Mouse (Mus musculus) liver, embryonic 14.5 days (tissue): ENCODE measurements around the gene R3hdm1. TPM values are rescaled to one million over a fixed set of nuclear protein-coding genes. Genes with fewer than 3 reads are reported as not detected.
"Not testable (repeated sequence)": the region's sequence is repeated elsewhere in the genome, so short reads cannot be mapped to it uniquely, and the experiment has no call there.

Experiments
- ATAC-seq: fragments of 200-750 bp; cut with Nextera tagmentation; 2 replicates; pipeline ENCODE4 v1.8.0; 2017; ENCODE audit warnings: moderate number of reproducible peaks, mild to moderate bottlenecking, moderate library complexity; ENCODE audit not compliant: insufficient read depth
- DNase-seq, 3 experiments: peaks; one replicate each; pipeline ENCODE4 v3.0.0-alpha.2; 2012 to 2013; ENCODE audit warnings: low read depth in 3 of 3, low spot score in 3 of 3
- H3K27ac ChIP-seq: fragments of 300-500 bp; sonication (generic); 2 replicates; pipeline ENCODE4 v1.5.1; 2014; ENCODE audit warnings: moderate library complexity, mild to moderate bottlenecking, control low read depth, inconsistent platforms
- H3K27me3 ChIP-seq: fragments of 300-500 bp; sonication (generic); 2 replicates; pipeline ENCODE4 v1.6.1; 2014; ENCODE audit warnings: mild to moderate bottlenecking, low read length, moderate library complexity; ENCODE audit not compliant: control insufficient read depth, insufficient read depth
- H3K36me3 ChIP-seq: fragments of 300-500 bp; sonication (generic); replicated peaks from 2 replicates; pipeline ENCODE4 v1.6.1; 2014; ENCODE audit warnings: low read depth; ENCODE audit not compliant: control insufficient read depth, insufficient read depth
- H3K4me1 ChIP-seq, 2 experiments: fragments of 200-500 bp in 1 of 2; fragments of 300-500 bp in 1 of 2; sonication (generic) in 1 of 2; replicated peaks; 2 replicates each; pipeline ENCODE4 v1.6.1; 2012 to 2014; ENCODE audit warnings: antibody characterized with exemption in 1 of 2, inconsistent platforms in 1 of 2, low read length in 1 of 2; ENCODE audit not compliant: control insufficient read depth in 2 of 2, insufficient read depth in 2 of 2
- H3K4me2 ChIP-seq: fragments of 300-500 bp; sonication (generic); 2 replicates; pipeline ENCODE4 v1.6.1; 2014; ENCODE audit warnings: low read depth, mild to moderate bottlenecking, control low read depth, moderate library complexity
- H3K4me3 ChIP-seq, 2 experiments: fragments of 200-500 bp in 1 of 2; fragments of 300-500 bp in 1 of 2; sonication (generic) in 1 of 2; 2 replicates each; pipeline ENCODE4 v1.5.1; 2012 to 2014; ENCODE audit warnings: low read depth in 2 of 2, low read length in 2 of 2, mild to moderate bottlenecking in 2 of 2, control low read depth in 1 of 2, inconsistent platforms in 1 of 2, moderate library complexity in 1 of 2; ENCODE audit not compliant: insufficient read depth in 1 of 2
- H3K9ac ChIP-seq: fragments of 300-500 bp; sonication (generic); replicated peaks from 2 replicates; pipeline ENCODE4 v1.6.1; 2014; ENCODE audit warnings: mild to moderate bottlenecking, control low read depth, moderate library complexity
- H3K9me3 ChIP-seq: fragments of 300-500 bp; sonication (generic); 2 replicates; pipeline ENCODE4 v1.6.1; 2016; ENCODE audit warnings: low read length, mixed read lengths; ENCODE audit not compliant: control insufficient read depth
- CTCF ChIP-seq: IDR thresholded peaks from 2 replicates; pipeline ENCODE4 v1.5.1; 2016; ENCODE audit warnings: antibody characterized with exemption, low read depth, control low read depth
- EP300 ChIP-seq: IDR thresholded peaks from 2 replicates; pipeline ENCODE4 v1.6.1; 2016; ENCODE audit warnings: antibody characterized with exemption, low read depth
- WGBS: fragments of 180-500 bp; shearing (Covaris S2); extraction: QIAGEN DNeasy Blood & Tissue Kit; methylation state at CpG from one replicate; pipeline ENCODE4 v1.1.7; 2014; ENCODE audit not compliant: insufficient replicate concordance; 5-methylcytosine and 5-hydroxymethylcytosine counted together
- polyA plus RNA-seq, 2 experiments: library from polyadenylated mRNA; depleted of rRNA in 1 of 2; stranded (reverse) in 1 of 2; unstranded in 1 of 2; fragments of >200 nt; fragmentation: Nextera tagmentation in 1 of 2; extraction: Ambion mirVana in 1 of 2; gene quantifications; 2 replicates each; pipeline versions ENCODE4 v1.2.1 to v1.2.3; 2012 to 2014

R3hdm1 gene
- polyA plus RNA-seq, 2 experiments: 20.3 to 32.6 TPM

DNA sequence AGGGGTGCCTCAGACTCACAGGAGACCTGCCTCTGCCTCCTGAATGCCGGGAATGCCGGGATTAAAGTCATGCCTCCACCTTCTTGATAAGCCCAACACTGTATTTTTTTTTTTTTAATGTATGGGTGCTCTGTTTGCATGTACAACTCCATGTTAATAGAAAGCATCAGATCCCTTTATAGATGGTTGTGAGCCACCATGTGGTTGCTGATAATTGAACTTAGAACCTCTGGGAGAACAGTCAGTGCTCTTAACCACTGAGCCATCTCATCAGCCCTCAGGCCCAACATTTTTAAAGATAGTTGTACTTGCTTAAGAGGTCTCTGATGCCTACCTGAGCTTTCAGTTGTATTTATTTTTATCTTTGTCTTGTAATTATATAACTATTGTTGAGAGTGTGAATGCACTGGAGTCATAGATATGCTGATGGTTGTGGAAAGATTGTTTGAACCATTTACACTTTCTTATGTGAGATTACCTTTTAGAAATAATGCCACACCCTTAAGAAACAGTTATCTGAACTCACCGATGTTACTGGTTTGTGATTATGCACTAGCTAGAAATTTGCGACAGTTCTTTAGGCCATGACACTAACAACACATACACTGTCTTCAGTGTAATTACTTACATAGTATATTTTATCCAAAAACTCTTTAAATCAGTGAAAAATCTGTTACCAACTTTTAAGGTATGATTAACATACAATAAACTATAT, 18.0 kb downstream of the R3hdm1 start:
- ATAC-seq: peak; percentile 70; the same call in 1 of the 2 replicates

DNA sequence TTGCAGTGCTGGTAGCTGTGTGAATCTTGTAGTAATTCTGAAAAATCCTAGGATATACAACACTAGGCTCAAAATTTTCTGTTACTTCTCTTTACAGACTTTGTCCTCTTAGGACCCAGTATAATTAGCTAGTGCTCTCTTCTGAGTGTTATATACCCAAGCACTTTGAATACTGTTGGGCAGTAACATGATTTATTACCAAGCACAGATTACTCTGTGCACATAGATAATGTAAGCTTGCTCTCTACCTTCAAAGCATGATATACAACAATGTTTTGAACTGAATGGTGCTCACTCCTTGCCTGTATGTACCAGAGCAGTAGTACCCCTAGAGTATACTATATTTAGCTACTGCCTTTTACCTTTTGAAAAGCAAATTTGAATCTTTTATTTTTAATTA, 33.1 kb downstream of the R3hdm1 start:
- not testable (repeated sequence) for H3K9me3 ChIP-seq, H3K9ac ChIP-seq, DNase-seq, H3K36me3 ChIP-seq, H3K4me3 ChIP-seq, H3K27me3 ChIP-seq, H3K4me1 ChIP-seq, H3K27ac ChIP-seq, H3K4me2 ChIP-seq, ATAC-seq

More for the DNA sequence above, 18.0 kb downstream of the R3hdm1 start:
- peak; percentile 36; the same call in 1 of the 2 replicates for TF ChIP-seq EP300
- TF ChIP-seq CTCF: no peak
- no peaks in the 10 kb centered on the region for H3K9me3 ChIP-seq
- no peak overlapping the region; the same call in 1 of the 2 replicates for H3K27ac ChIP-seq
- H3K4me2 ChIP-seq: peak overlapping the region; percentile 20; the same call in 1 of the 2 replicates
- WGBS: 29% methylated on average over 4 of the region's 4 CpGs
- no peak overlapping the region for H3K9ac ChIP-seq
- H3K27me3 ChIP-seq: no peaks in the 10 kb centered on the region
- DNase-seq: no peak
- H3K4me1 ChIP-seq: peaks cover 0 to 4% of the 10 kb centered on the region in 2 experiments; a peak in 3 of 4 replicates
- H3K36me3 ChIP-seq: no peaks in the 10 kb centered on the region
- no peak overlapping the region for H3K4me3 ChIP-seq

DNA sequence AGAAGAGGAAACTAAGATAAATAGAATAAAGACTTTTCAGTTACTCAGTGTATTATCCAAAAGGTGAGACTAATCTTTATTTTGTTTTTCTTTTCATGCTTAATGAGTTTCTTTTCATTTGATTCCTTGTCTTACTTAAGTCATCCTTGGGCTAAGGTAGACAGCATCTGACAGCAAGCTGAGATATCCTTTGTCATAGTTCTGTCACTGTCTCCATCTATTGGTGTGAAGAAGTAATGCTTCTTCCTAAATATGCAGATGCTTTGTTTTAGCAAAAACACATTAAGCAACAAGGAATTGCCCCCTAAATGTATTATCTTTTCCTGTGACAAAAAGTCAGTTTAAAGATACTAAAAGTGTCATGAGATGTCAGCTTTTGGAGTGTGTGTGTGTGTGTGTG, 37.9 kb downstream of the R3hdm1 start:
- TF ChIP-seq CTCF (peak; percentile 29; the same call in 1 of the 2 replicates), EP300 (no peak)
- no peak for ATAC-seq

DNA sequence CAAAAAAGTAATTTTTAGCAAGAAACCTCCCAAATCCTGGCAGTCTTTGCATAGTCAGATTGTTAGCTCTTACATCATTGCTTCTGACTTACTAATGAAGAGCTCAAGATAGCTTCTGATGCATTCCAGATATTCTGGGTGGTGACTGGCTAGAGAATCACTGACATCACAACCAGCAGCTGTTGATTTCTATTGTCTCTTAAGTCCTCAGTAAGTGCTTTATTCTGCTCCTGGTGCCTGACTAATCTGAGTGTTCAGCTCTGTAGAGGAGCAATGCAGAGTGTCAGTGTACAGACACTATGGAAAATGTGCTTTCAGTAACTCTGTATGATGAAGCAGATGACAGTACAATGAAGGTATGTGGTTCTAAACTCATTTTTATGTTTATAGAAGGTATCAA, 38.6 kb downstream of the R3hdm1 start:
- no peaks in the 10 kb centered on the region for H3K9me3 ChIP-seq
- no peak overlapping the region for H3K9ac ChIP-seq
- no peak overlapping the region for H3K27ac ChIP-seq
- no peaks in the 10 kb centered on the region for H3K36me3 ChIP-seq
- H3K4me1 ChIP-seq: no peaks in the 10 kb centered on the region
- DNase-seq: no peak
- H3K4me2 ChIP-seq: no peak overlapping the region
- H3K4me3 ChIP-seq: no peak overlapping the region
- H3K27me3 ChIP-seq: no peaks in the 10 kb centered on the region
- TF ChIP-seq CTCF (no peak), EP300 (no peak)
- no peak for ATAC-seq

More for the DNA sequence above, 37.9 kb downstream of the R3hdm1 start:
- Histone ChIP-seq H3K27ac (no peak overlapping the region), H3K9me3 (no peaks in the 10 kb centered on the region), H3K27me3 (no peaks in the 10 kb centered on the region), H3K4me3 (no peak overlapping the region), H3K4me1 (no peaks in the 10 kb centered on the region), H3K36me3 (no peaks in the 10 kb centered on the region), H3K4me2 (no peak overlapping the region), H3K9ac (no peak overlapping the region)
- DNase-seq: no peak

DNA sequence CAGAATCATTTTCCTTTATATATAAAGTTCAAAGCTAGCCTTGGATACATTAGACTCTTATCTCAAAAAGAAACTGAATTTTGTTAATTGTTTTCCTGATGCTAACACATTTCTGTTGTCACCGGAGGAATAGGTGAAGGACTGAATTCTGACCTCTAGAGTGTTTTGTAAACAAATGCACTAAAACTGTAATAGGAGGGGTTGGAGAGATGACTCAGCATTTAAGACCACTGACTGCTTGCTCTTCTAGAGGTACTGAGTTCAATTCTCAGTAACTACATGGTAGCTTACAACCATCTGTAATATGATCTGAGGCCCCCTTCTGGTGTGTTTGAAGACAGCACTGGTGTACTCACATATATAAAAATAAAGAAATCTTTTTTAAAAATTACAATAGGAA, 63.9 kb downstream of the R3hdm1 start:
- TF ChIP-seq CTCF (no peak), EP300 (no peak)
- ATAC-seq: no peak
- 81% methylated on average over 1 of the region's 1 CpGs for WGBS

More for the DNA sequence above, 63.9 kb downstream of the R3hdm1 start:
- H3K4me1 ChIP-seq: no peaks in the 10 kb centered on the region
- no peaks in the 10 kb centered on the region for H3K9me3 ChIP-seq
- H3K27me3 ChIP-seq: no peaks in the 10 kb centered on the region
- H3K4me2 ChIP-seq: no peak overlapping the region
- H3K27ac ChIP-seq: no peak overlapping the region
- DNase-seq: no peak
- no peak overlapping the region for H3K4me3 ChIP-seq
- no peaks in the 10 kb centered on the region for H3K36me3 ChIP-seq
- no peak overlapping the region for H3K9ac ChIP-seq
